Mouse (Mus musculus): ENCODE measurements around the gene Gm44965.

DNA sequence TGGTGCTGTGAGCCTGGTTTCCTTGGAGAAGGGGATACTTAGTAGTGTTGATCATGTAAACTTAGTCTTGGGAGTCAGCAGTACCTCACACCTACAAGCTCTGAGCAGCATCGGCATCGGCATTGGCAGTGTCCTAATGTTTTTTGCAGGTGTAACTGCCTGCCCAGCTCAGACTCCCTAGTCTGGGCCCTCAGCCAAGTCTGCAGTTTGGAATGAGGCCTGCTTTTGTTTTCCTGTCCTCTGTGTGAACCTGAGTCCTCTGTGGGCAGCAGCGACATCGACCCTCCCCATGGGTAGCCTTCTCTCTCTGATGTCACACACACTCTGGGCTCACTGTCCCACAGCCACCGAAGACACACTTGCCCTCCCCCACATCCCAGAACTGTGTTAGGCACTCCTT lies 27.4 kb upstream of the Gm44965 start:
- TF ChIP-seq TAL1 (IDR thresholded peaks at IDR 0.05; ENCODE audit: low read length) (no peak), GATA1 (IDR thresholded peaks at IDR 0.05; ENCODE audit: low read length) (no peak)

Data from erythroblast, embryonic 14.5 days (primary cell).